Mouse (Mus musculus): Measurements from ENCODE around the gene Zbtb8a.
"Not testable (repeated sequence)": the region's sequence is repeated elsewhere in the genome, so short reads cannot be mapped to it uniquely, and the experiment has no call there.

Zbtb8a gene

GRCm38 (mm10) chr4:129377601-129378390 lies at the start of gene Zbtb8a:
Gene Zbtb8a (minus strand): TSS chr4:129378116.
- in situ Hi-C loops (cut with MboI, MseI): no loop called here

GRCm38 (mm10) chr4:129418321-129418720 lies 40.4 kb upstream of the Zbtb8a start:
- in situ Hi-C loops (cut with MboI, MseI): no loop called here

GRCm38 (mm10) chr4:129416478-129416877 lies 38.6 kb upstream of the Zbtb8a start:
- in situ Hi-C loops (cut with MboI, MseI): no loop called here

- in situ Hi-C loops (cut with MboI, MseI): no loop called here
Observed at GRCm38 (mm10) chr4:129415892-129416291, 38.0 kb upstream of the Zbtb8a start.

GRCm38 (mm10) chr4:129410991-129411390 lies 33.1 kb upstream of the Zbtb8a start:
- in situ Hi-C loops (cut with MboI, MseI): no loop called here

GRCm38 (mm10) chr4:129410532-129410931 lies 32.6 kb upstream of the Zbtb8a start:
- in situ Hi-C loops (cut with MboI, MseI): not testable (repeated sequence)

- in situ Hi-C loops (cut with MboI, MseI): no loop called here
Observed at GRCm38 (mm10) chr4:129406447-129406846, 28.5 kb upstream of the Zbtb8a start.

- in situ Hi-C loops (cut with MboI, MseI): no loop called here
Observed at GRCm38 (mm10) chr4:129399813-129400212, 21.9 kb upstream of the Zbtb8a start.

- in situ Hi-C loops (cut with MboI, MseI): no loop called here
Observed at GRCm38 (mm10) chr4:129396960-129397359, 19.0 kb upstream of the Zbtb8a start.

- in situ Hi-C loops (cut with MboI, MseI): no loop called here
Observed at GRCm38 (mm10) chr4:129394089-129394870, 16.4 kb upstream of the Zbtb8a start.

GRCm38 (mm10) chr4:129390936-129391557 lies 13.1 kb upstream of the Zbtb8a start:
- in situ Hi-C loops (cut with MboI, MseI): no loop called here

GRCm38 (mm10) chr4:129390216-129390743 lies 12.4 kb upstream of the Zbtb8a start:
- in situ Hi-C loops (cut with MboI, MseI): no loop called here

- in situ Hi-C loops (cut with MboI, MseI): no loop called here
Observed at GRCm38 (mm10) chr4:129388404-129388803, 10.5 kb upstream of the Zbtb8a start.

GRCm38 (mm10) chr4:129386989-129387388 lies 9.1 kb upstream of the Zbtb8a start:
- in situ Hi-C loops (cut with MboI, MseI): no loop called here

- in situ Hi-C loops (cut with MboI, MseI): no loop called here
Observed at GRCm38 (mm10) chr4:129386269-129386946, 8.5 kb upstream of the Zbtb8a start.

GRCm38 (mm10) chr4:129385685-129386084 lies 7.8 kb upstream of the Zbtb8a start:
- in situ Hi-C loops (cut with MboI, MseI): no loop called here

- in situ Hi-C loops (cut with MboI, MseI): no loop called here
Observed at GRCm38 (mm10) chr4:129384440-129384839, 6.5 kb upstream of the Zbtb8a start.

- in situ Hi-C loops (cut with MboI, MseI): no loop called here
Observed at GRCm38 (mm10) chr4:129383586-129383985, 5.7 kb upstream of the Zbtb8a start.

GRCm38 (mm10) chr4:129382488-129382887 lies 4.6 kb upstream of the Zbtb8a start:
- in situ Hi-C loops (cut with MboI, MseI): no loop called here

- in situ Hi-C loops (cut with MboI, MseI): no loop called here
Observed at GRCm38 (mm10) chr4:129382029-129382428, 4.1 kb upstream of the Zbtb8a start.

GRCm38 (mm10) chr4:129381148-129381547 lies 3.2 kb upstream of the Zbtb8a start:
- in situ Hi-C loops (cut with MboI, MseI): no loop called here

GRCm38 (mm10) chr4:129379805-129380204 lies 1.9 kb upstream of the Zbtb8a start:
- in situ Hi-C loops (cut with MboI, MseI): no loop called here

Measured in T-helper 2 cell (primary cell).